Mouse (Mus musculus): Measurements from ENCODE around the gene Il4i1. TPM values are rescaled to one million over a fixed set of nuclear protein-coding genes. Genes with fewer than 3 reads are reported as not detected.

The Il4i1 gene
- polyA plus RNA-seq, 1 experiment from 2014 or later: 0.88 TPM

DNA sequence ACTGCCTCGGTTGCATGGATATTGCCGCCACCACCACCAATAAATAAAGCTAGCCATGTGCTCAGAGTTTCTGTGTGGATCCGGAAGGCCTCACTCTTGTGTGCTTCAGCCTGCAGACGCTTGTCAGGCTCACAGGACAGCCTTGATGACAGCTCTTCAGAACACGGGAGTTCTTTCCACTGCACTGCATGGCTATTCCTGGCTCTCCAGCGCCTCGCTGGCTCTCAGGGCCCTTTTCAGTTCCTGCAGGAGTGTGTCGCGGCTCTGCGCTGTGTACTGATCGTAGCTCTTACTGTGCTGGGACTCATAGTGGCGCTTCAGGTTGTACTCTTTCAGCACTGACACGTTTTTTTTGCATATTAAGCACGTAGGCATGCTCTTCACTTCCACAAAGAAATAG, 61.6 kb downstream of the Il4i1 start:
- Histone ChIP-seq H3K27ac (no peak overlapping the region), H3K36me3 (ENCODE audit: insufficient read depth, low read length) (peaks cover 50% of the 10 kb centered on the region), H3K9ac (ENCODE audit: low read depth, low read length) (no peak overlapping the region), H3K4me3 (replicated peaks; ENCODE audit: low read depth, low read length) (no peak overlapping the region), H3K4me2 (ENCODE audit: low read length) (no peak overlapping the region), H3K4me1 (replicated peaks; ENCODE audit: insufficient read depth, low read length) (no peaks in the 10 kb centered on the region), H3K27me3 (ENCODE audit: insufficient read depth, low read length) (no peaks in the 10 kb centered on the region), H3K9me3 (replicated peaks; ENCODE audit: low read length) (no peaks in the 10 kb centered on the region)
- ATAC-seq (replicated peaks; ENCODE audit: low FRiP score, low read depth): no peak
- WGBS: 85% methylated on average over 14 of the region's 14 CpGs
- no peak for TF ChIP-seq CTCF (IDR thresholded peaks at IDR 0.05; ENCODE audit: low read depth)
- DNase-seq (ENCODE audit: low spot score): no peak

DNA sequence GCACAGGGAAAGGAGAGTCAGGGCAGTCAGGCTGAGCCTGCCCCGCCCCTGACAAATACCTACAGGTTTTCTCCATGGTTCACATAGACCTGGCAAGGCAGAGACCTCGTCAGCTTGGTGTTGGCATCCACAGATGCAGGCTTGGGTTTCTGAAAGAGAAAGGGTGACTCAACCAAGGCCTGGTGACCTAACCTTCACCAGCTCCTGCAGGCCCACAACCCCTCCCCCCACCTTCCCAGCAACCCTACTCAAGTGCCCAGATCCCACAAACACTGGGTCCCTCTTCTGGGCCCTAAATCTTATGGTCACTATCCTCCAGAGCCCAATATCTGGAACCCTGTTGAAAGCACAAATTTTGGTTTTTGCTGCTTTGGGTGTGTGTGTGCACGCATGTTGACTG, 66.8 kb downstream of the Il4i1 start:
- Histone ChIP-seq H3K27ac (no peak overlapping the region), H3K36me3 (ENCODE audit: insufficient read depth, low read length) (peaks cover 68% of the 10 kb centered on the region), H3K9me3 (replicated peaks; ENCODE audit: low read length) (no peaks in the 10 kb centered on the region), H3K27me3 (ENCODE audit: insufficient read depth, low read length) (no peaks in the 10 kb centered on the region), H3K9ac (ENCODE audit: low read depth, low read length) (no peak overlapping the region), H3K4me3 (replicated peaks; ENCODE audit: low read depth, low read length) (no peak overlapping the region), H3K4me2 (ENCODE audit: low read length) (no peak overlapping the region), H3K4me1 (replicated peaks; ENCODE audit: insufficient read depth, low read length) (no peaks in the 10 kb centered on the region)
- DNase-seq (ENCODE audit: low spot score) (no peak), ATAC-seq (replicated peaks; ENCODE audit: low FRiP score, low read depth) (no peak)
- no peak for TF ChIP-seq CTCF (IDR thresholded peaks at IDR 0.05; ENCODE audit: low read depth)
- WGBS: 95% methylated on average over 3 of the region's 3 CpGs

GRCm38 (mm10) chr7:44884637-44885036, 68.5 kb downstream of the Il4i1 start:
- no peaks in the 10 kb centered on the region for H3K9me3 ChIP-seq (replicated peaks; ENCODE audit: low read length)
- H3K27ac ChIP-seq: no peak overlapping the region
- H3K27me3 ChIP-seq (ENCODE audit: insufficient read depth, low read length): no peaks in the 10 kb centered on the region
- H3K4me2 ChIP-seq (ENCODE audit: low read length): no peak overlapping the region
- ATAC-seq (replicated peaks; ENCODE audit: low FRiP score, low read depth): no peak
- 95% methylated on average over 5 of the region's 5 CpGs for WGBS
- no peak for DNase-seq (ENCODE audit: low spot score)
- TF ChIP-seq CTCF (IDR thresholded peaks at IDR 0.05; ENCODE audit: low read depth): no peak
- H3K9ac ChIP-seq (ENCODE audit: low read depth, low read length): no peak overlapping the region
- H3K36me3 ChIP-seq (ENCODE audit: insufficient read depth, low read length): peaks cover 62% of the 10 kb centered on the region
- no peaks in the 10 kb centered on the region; the same call in 1 of the 2 replicates for H3K4me1 ChIP-seq (replicated peaks; ENCODE audit: insufficient read depth, low read length)
- H3K4me3 ChIP-seq (replicated peaks; ENCODE audit: low read depth, low read length): no peak overlapping the region

DNA sequence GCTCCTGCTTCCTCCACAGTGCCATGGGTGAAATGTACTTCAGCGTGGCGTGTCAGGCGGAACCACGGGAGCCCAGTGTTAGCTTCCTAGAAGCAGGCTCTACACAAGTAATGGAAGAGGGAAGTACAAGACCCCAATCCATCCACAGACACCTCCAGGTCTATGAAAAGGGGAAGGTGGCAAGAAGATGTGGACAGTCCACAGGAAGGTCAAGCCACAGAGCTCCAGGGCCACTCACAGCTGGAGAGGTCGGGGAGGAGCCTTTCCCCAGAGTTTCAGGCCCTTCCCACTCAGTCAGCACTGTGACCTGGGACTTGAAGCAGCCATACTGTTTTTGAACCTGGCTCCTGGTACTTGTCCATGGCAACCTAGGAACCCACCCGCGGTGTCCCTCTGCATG, 70.8 kb downstream of the Il4i1 start:
- Histone ChIP-seq H3K4me1 (replicated peaks; ENCODE audit: insufficient read depth, low read length) (peaks cover 14% of the 10 kb centered on the region), H3K9ac (ENCODE audit: low read depth, low read length) (no peak overlapping the region), H3K27me3 (ENCODE audit: insufficient read depth, low read length) (no peaks in the 10 kb centered on the region), H3K4me2 (ENCODE audit: low read length) (no peak overlapping the region), H3K36me3 (ENCODE audit: insufficient read depth, low read length) (peaks cover 42% of the 10 kb centered on the region), H3K27ac (no peak overlapping the region), H3K9me3 (replicated peaks; ENCODE audit: low read length) (no peaks in the 10 kb centered on the region), H3K4me3 (replicated peaks; ENCODE audit: low read depth, low read length) (no peak overlapping the region)
- no peak for TF ChIP-seq CTCF (IDR thresholded peaks at IDR 0.05; ENCODE audit: low read depth)
- ATAC-seq (replicated peaks; ENCODE audit: low FRiP score, low read depth) (no peak), DNase-seq (ENCODE audit: low spot score) (no peak)
- WGBS: 82% methylated on average over 7 of the region's 7 CpGs

GRCm38 (mm10) chr7:44888256-44889105, 72.3 kb downstream of the Il4i1 start:
- peaks cover 31% of the 10 kb centered on the region for H3K36me3 ChIP-seq (ENCODE audit: insufficient read depth, low read length)
- DNase-seq (ENCODE audit: low spot score) (no peak), ATAC-seq (replicated peaks; ENCODE audit: low FRiP score, low read depth) (no peak)
- H3K4me1 ChIP-seq (replicated peaks; ENCODE audit: insufficient read depth, low read length): peaks cover 14% of the 10 kb centered on the region
- no peak overlapping the region for H3K9ac ChIP-seq (ENCODE audit: low read depth, low read length)
- H3K4me2 ChIP-seq (ENCODE audit: low read length): no peak overlapping the region
- no peak for TF ChIP-seq CTCF (IDR thresholded peaks at IDR 0.05; ENCODE audit: low read depth)
- no peaks in the 10 kb centered on the region for H3K9me3 ChIP-seq (replicated peaks; ENCODE audit: low read length)
- H3K27me3 ChIP-seq (ENCODE audit: insufficient read depth, low read length): no peaks in the 10 kb centered on the region
- 79% methylated on average over 13 of the region's 13 CpGs for WGBS
- no peak overlapping the region for H3K4me3 ChIP-seq (replicated peaks; ENCODE audit: low read depth, low read length)
- peak overlapping the region; percentile 13; the same call in 1 of the 2 replicates for H3K27ac ChIP-seq

- ATAC-seq (replicated peaks; ENCODE audit: low FRiP score, low read depth) (no peak), DNase-seq (ENCODE audit: low spot score) (no peak)
- Histone ChIP-seq H3K4me2 (ENCODE audit: low read length) (peak overlapping the region; percentile 84; the same call in 1 of the 2 replicates), H3K9ac (ENCODE audit: low read depth, low read length) (no peak overlapping the region), H3K36me3 (ENCODE audit: insufficient read depth, low read length) (peaks cover 16% of the 10 kb centered on the region), H3K9me3 (replicated peaks; ENCODE audit: low read length) (no peaks in the 10 kb centered on the region), H3K4me3 (replicated peaks; ENCODE audit: low read depth, low read length) (no peak overlapping the region), H3K27me3 (ENCODE audit: insufficient read depth, low read length) (no peaks in the 10 kb centered on the region), H3K27ac (0 out of 2 replicates have a peak overlapping the region, but pooled peaks have one; percentile 25), H3K4me1 (replicated peaks; ENCODE audit: insufficient read depth, low read length) (peaks cover 14% of the 10 kb centered on the region)
- TF ChIP-seq CTCF (IDR thresholded peaks at IDR 0.05; ENCODE audit: low read depth): no peak
- 81% methylated on average over 6 of the region's 7 CpGs for WGBS
Observed at GRCm38 (mm10) chr7:44890180-44890579, 74.0 kb downstream of the Il4i1 start.

MicroRNAs within 50 kb of the gene (microRNA counts, 519-probe panel; counts per million panel counts)
- 330 counts per million, percentile 68 among the panel's probes with 10 or more counts for microRNA mmu-miR-707

Small RNA genes within 50 kb of the gene (microRNA-seq; reads per million reads assigned to microRNA genes)
- gene Mir707: not detected

Other genes with a start within 250 kb of the Il4i1 start
- gene Napsa, start 244.0 kb upstream of the Il4i1 start, polyA plus RNA-seq (2015; fragmentation: Nextera tagmentation; extraction: Ambion mirVana): 376 and 408 TPM in 2 replicates
- 0.26 and 0.30 TPM in 2 replicates for gene Kcnc3, start 225.7 kb upstream of the Il4i1 start, polyA plus RNA-seq (2015; fragmentation: Nextera tagmentation; extraction: Ambion mirVana)
- gene Myh14, start 145.5 kb upstream of the Il4i1 start, polyA plus RNA-seq (2015; fragmentation: Nextera tagmentation; extraction: Ambion mirVana): 2.5 and 3.6 TPM in 2 replicates
- gene Izumo2, start 107.6 kb upstream of the Il4i1 start, polyA plus RNA-seq (2015; fragmentation: Nextera tagmentation; extraction: Ambion mirVana): not detected in 2 replicates
- gene Vrk3, start 68.0 kb upstream of the Il4i1 start, polyA plus RNA-seq (2015; fragmentation: Nextera tagmentation; extraction: Ambion mirVana): 45.3 and 49.3 TPM in 2 replicates
- gene Zfp473, start 65.3 kb upstream of the Il4i1 start, polyA plus RNA-seq (2015; fragmentation: Nextera tagmentation; extraction: Ambion mirVana): 0.87 and 0.89 TPM in 2 replicates
- gene Nup62, start 299 bp upstream of the Il4i1 start, polyA plus RNA-seq (2015; fragmentation: Nextera tagmentation; extraction: Ambion mirVana): 57.6 and 62.4 TPM in 2 replicates
- 4.2 and 5.3 TPM in 2 replicates for gene Atf5, start 271 bp downstream of the Il4i1 start, polyA plus RNA-seq (2015; fragmentation: Nextera tagmentation; extraction: Ambion mirVana)
- gene Akt1s1, start 32.6 kb downstream of the Il4i1 start, polyA plus RNA-seq (2015; fragmentation: Nextera tagmentation; extraction: Ambion mirVana): 108 and 111 TPM in 2 replicates
- gene Tbc1d17, start 32.7 kb downstream of the Il4i1 start, polyA plus RNA-seq (2015; fragmentation: Nextera tagmentation; extraction: Ambion mirVana): 78.0 and 87.0 TPM in 2 replicates
- 34.0 and 36.4 TPM in 2 replicates for gene Pnkp, start 40.8 kb downstream of the Il4i1 start, polyA plus RNA-seq (2015; fragmentation: Nextera tagmentation; extraction: Ambion mirVana)
- gene Ptov1, start 53.4 kb downstream of the Il4i1 start, polyA plus RNA-seq (2015; fragmentation: Nextera tagmentation; extraction: Ambion mirVana): 377 and 412 TPM in 2 replicates
- 91.4 and 97.8 TPM in 2 replicates for gene Med25, start 76.3 kb downstream of the Il4i1 start, polyA plus RNA-seq (2015; fragmentation: Nextera tagmentation; extraction: Ambion mirVana)
- gene Fuz, start 79.7 kb downstream of the Il4i1 start, polyA plus RNA-seq (2015; fragmentation: Nextera tagmentation; extraction: Ambion mirVana): 19.9 and 21.1 TPM in 2 replicates
- gene Ap2a1, start 113.1 kb downstream of the Il4i1 start, polyA plus RNA-seq (2015; fragmentation: Nextera tagmentation; extraction: Ambion mirVana): 55.8 and 55.9 TPM in 2 replicates
- 0.13 and 0.14 TPM in 2 replicates for gene Tsks, start 126.8 kb downstream of the Il4i1 start, polyA plus RNA-seq (2015; fragmentation: Nextera tagmentation; extraction: Ambion mirVana)
- gene Cpt1c, start 158.5 kb downstream of the Il4i1 start, polyA plus RNA-seq (2015; fragmentation: Nextera tagmentation; extraction: Ambion mirVana): 13.2 and 13.7 TPM in 2 replicates
- 414 and 449 TPM in 2 replicates for gene Prmt1, start 170.2 kb downstream of the Il4i1 start, polyA plus RNA-seq (2015; fragmentation: Nextera tagmentation; extraction: Ambion mirVana)
- gene Irf3, start 181.3 kb downstream of the Il4i1 start, polyA plus RNA-seq (2015; fragmentation: Nextera tagmentation; extraction: Ambion mirVana): 73.6 and 76.0 TPM in 2 replicates
- 42.8 and 43.4 TPM in 2 replicates for gene Bcl2l12, start 182.3 kb downstream of the Il4i1 start, polyA plus RNA-seq (2015; fragmentation: Nextera tagmentation; extraction: Ambion mirVana)
- gene Scaf1, start 200.0 kb downstream of the Il4i1 start, polyA plus RNA-seq (2015; fragmentation: Nextera tagmentation; extraction: Ambion mirVana): 25.6 and 27.3 TPM in 2 replicates
- 47.6 and 53.0 TPM in 2 replicates for gene Rras, start 201.6 kb downstream of the Il4i1 start, polyA plus RNA-seq (2015; fragmentation: Nextera tagmentation; extraction: Ambion mirVana)
- gene Prr12, start 236.5 kb downstream of the Il4i1 start, polyA plus RNA-seq (2015; fragmentation: Nextera tagmentation; extraction: Ambion mirVana): 5.8 and 6.1 TPM in 2 replicates
- gene Nosip, start 246.0 kb downstream of the Il4i1 start, polyA plus RNA-seq (2015; fragmentation: Nextera tagmentation; extraction: Ambion mirVana): 65.0 and 65.3 TPM in 2 replicates
- 44.3 and 45.1 TPM in 2 replicates for gene Prrg2, start 246.3 kb downstream of the Il4i1 start, polyA plus RNA-seq (2015; fragmentation: Nextera tagmentation; extraction: Ambion mirVana)

Data from kidney, postnatal 0 days (tissue).